Comparison of ENCODE assay signal across 11 mouse cellular contexts in genomic region chr11:68484431-68484830, GRCm38 (mm10).
"Had no signal": no experiment of that assay in that cellular context is flagged by ENCODE, and none has a peak within 500 bp of the region (broad histone marks: within the 10 kb centered on the region; RNA-seq: fewer than 3 reads in every experiment).

No protein-coding gene starts in this region.

- H3K4me3 ChIP-seq: limb, embryonic 15.5 days; liver, embryonic 12.5 days; neural tube, embryonic 13.5 days had no signal

- H3K36me3 ChIP-seq: limb, embryonic 15.5 days; liver, embryonic 12.5 days; neural tube, embryonic 13.5 days had no signal

- ATAC-seq: liver, embryonic 12.5 days had no signal

- H3K27me3 ChIP-seq: limb, embryonic 15.5 days; neural tube, embryonic 13.5 days had no signal

- H3K9me3 ChIP-seq: limb, embryonic 15.5 days; liver, embryonic 12.5 days; neural tube, embryonic 13.5 days had no signal

- H3K27ac ChIP-seq: limb, embryonic 15.5 days; liver, embryonic 12.5 days; neural tube, embryonic 13.5 days had no signal

- H3K4me1 ChIP-seq: limb, embryonic 15.5 days had no signal

- H3K9ac ChIP-seq: limb, embryonic 15.5 days; liver, embryonic 12.5 days; lung, embryonic 14.5 days; neural tube, embryonic 13.5 days had no signal

- DNase-seq: lung, embryonic 14.5 days; lung, postnatal 10 days; retina, postnatal 1 day; right cerebral cortex, postnatal 4 days; spleen, adult 18-20 months; thymus, adult 18-20 months; thymus, postnatal 14 days had no signal

- H3K4me2 ChIP-seq: limb, embryonic 15.5 days; liver, embryonic 12.5 days; lung, embryonic 14.5 days; midbrain, embryonic 11.5 days; neural tube, embryonic 13.5 days had no signal
